Mouse (Mus musculus) heart, embryonic 11.5 days (tissue): ENCODE measurements around the gene Pim2. TPM values are rescaled to one million over a fixed set of nuclear protein-coding genes. Genes with fewer than 3 reads are reported as not detected.
A peak's percentile ranks its signal among the peaks of the same experiment; 100 is the strongest.

Experiments
- ATAC-seq: fragments of 200-750 bp; cut with Nextera tagmentation; replicated peaks from 2 replicates; pipeline ENCODE4 v1.8.0; 2017; ENCODE audit warnings: moderate library complexity; ENCODE audit not compliant: insufficient number of reproducible peaks, low FRiP score, low TSS enrichment
- H3K27ac ChIP-seq: fragments of 300-500 bp; sonication (generic); 2 replicates; pipeline ENCODE4 v1.5.1; 2014; ENCODE audit warnings: mild to moderate bottlenecking, low read depth, low read length
- H3K27me3 ChIP-seq: fragments of 300-500 bp; sonication (generic); 2 replicates; pipeline ENCODE4 v1.6.1; 2014; ENCODE audit warnings: mild to moderate bottlenecking, low read length, mixed read lengths; ENCODE audit not compliant: control insufficient read depth, insufficient read depth
- H3K36me3 ChIP-seq: fragments of 300-500 bp; sonication (generic); 2 replicates; pipeline ENCODE4 v1.6.1; 2014; ENCODE audit warnings: mild to moderate bottlenecking, low read length, moderate library complexity, mixed read lengths; ENCODE audit not compliant: control insufficient read depth, insufficient read depth
- H3K4me1 ChIP-seq: fragments of 300-500 bp; sonication (generic); 2 replicates; pipeline ENCODE4 v1.6.1; 2014; ENCODE audit warnings: low read length; ENCODE audit not compliant: control insufficient read depth, insufficient read depth
- H3K4me2 ChIP-seq: fragments of 300-500 bp; sonication (generic); 2 replicates; pipeline ENCODE4 v1.6.1; 2014; ENCODE audit warnings: mild to moderate bottlenecking, moderate library complexity
- H3K4me3 ChIP-seq: fragments of 300-500 bp; sonication (generic); 2 replicates; pipeline ENCODE4 v1.5.1; 2014; ENCODE audit warnings: low read depth, low read length
- H3K9ac ChIP-seq: fragments of 300-500 bp; sonication (generic); 2 replicates; pipeline ENCODE4 v1.6.1; 2014; ENCODE audit warnings: mild to moderate bottlenecking, low read depth, low read length, moderate library complexity
- H3K9me3 ChIP-seq: fragments of 300-500 bp; sonication (generic); replicated peaks from 2 replicates; pipeline ENCODE4 v1.6.1; 2016; ENCODE audit warnings: low read length; ENCODE audit not compliant: control insufficient read depth
- WGBS: fragments of 180-500 bp; shearing (Covaris S2); extraction: QIAGEN DNeasy Blood & Tissue Kit; methylation state at CpG from one replicate; pipeline ENCODE4 v1.1.7; 2014; ENCODE audit not compliant: insufficient replicate concordance; 5-methylcytosine and 5-hydroxymethylcytosine counted together
- polyA plus RNA-seq: library from polyadenylated mRNA; unstranded; fragments of >200 nt; fragmentation: Nextera tagmentation; extraction: Ambion mirVana; gene quantifications from 2 replicates; pipeline ENCODE4 v1.2.1, GENCODE M21; 2014

Pim2 gene
- 5.2 and 5.7 TPM in 2 replicates for polyA plus RNA-seq

- Histone ChIP-seq H3K9me3 (no peaks in the 10 kb centered on the region), H3K4me3 (peak within 1 kb of the TSS; percentile 49), H3K4me2 (peak within 1 kb of the TSS; percentile 90), H3K27me3 (no peaks in the 10 kb centered on the region), H3K9ac (peak within 1 kb of the TSS; percentile 63), H3K36me3 (no peaks in the 10 kb centered on the region; the same call in 1 of the 2 replicates), H3K27ac (no peak within 1 kb of the TSS), H3K4me1 (no peaks in the 10 kb centered on the region)
- ATAC-seq: peak; percentile 86
- WGBS: 9% methylated on average over 34 of the region's 38 CpGs
These were observed at the start of gene Pim2 for GRCm38 (mm10) chrX:7878007-7878419. Pim2 (plus strand) TSS chrX:7878262.

DNA sequence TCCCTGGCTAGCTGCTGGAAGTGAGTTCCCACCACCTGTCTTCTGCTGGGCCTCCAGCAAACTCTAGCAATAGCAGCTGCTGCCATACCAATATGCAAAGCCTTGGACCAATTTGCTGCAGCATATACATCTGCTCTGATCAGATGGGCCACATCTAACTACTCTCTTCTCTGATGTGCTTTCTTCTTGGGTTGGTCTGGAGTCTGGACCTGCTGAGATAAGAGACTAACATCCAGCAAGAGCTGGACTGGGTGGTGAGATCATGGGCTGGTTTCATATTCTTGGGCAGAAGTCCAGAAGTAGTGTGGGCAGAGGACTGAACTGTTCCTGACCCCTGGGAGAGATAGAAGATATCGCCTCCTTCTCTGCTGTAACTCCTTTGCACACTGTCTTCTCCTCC lies 40.9 kb upstream of the Pim2 start:
- H3K4me2 ChIP-seq: no peak overlapping the region
- H3K27me3 ChIP-seq: no peaks in the 10 kb centered on the region
- H3K4me1 ChIP-seq: no peaks in the 10 kb centered on the region
- ATAC-seq: peak; percentile 35; the same call in 1 of the 2 replicates
- peak overlapping the region; percentile 29; the same call in 1 of the 2 replicates for H3K27ac ChIP-seq
- H3K9ac ChIP-seq: no peak overlapping the region
- no peaks in the 10 kb centered on the region for H3K9me3 ChIP-seq
- no peaks in the 10 kb centered on the region for H3K36me3 ChIP-seq
- no peak overlapping the region for H3K4me3 ChIP-seq
- WGBS: 56% methylated on average over 1 of the region's 1 CpGs

- no peaks in the 10 kb centered on the region for H3K9me3 ChIP-seq
- H3K4me1 ChIP-seq: no peaks in the 10 kb centered on the region
- H3K36me3 ChIP-seq: no peaks in the 10 kb centered on the region
- peak overlapping the region; percentile 49 for H3K4me3 ChIP-seq
- no peaks in the 10 kb centered on the region for H3K27me3 ChIP-seq
- H3K4me2 ChIP-seq: peak overlapping the region; percentile 56
- no peak for ATAC-seq
- peak overlapping the region; percentile 90; the same call in 1 of the 2 replicates for H3K27ac ChIP-seq
- 0 out of 2 replicates have a peak overlapping the region, but pooled peaks have one; percentile 43 for H3K9ac ChIP-seq
- WGBS: 13% methylated on average over 7 of the region's 7 CpGs
These were observed 37.3 kb upstream of the Pim2 start for GRCm38 (mm10) chrX:7840842-7841162.

- Histone ChIP-seq H3K9me3 (no peaks in the 10 kb centered on the region), H3K27me3 (no peaks in the 10 kb centered on the region), H3K4me2 (peak within 1 kb of the TSS; percentile 72), H3K36me3 (no peaks in the 10 kb centered on the region), H3K4me1 (no peaks in the 10 kb centered on the region), H3K4me3 (peak within 1 kb of the TSS; percentile 49), H3K27ac (peak within 1 kb of the TSS; percentile 90), H3K9ac (peak within 1 kb of the TSS; percentile 75)
- WGBS: 14% methylated on average over 71 of the region's 74 CpGs
- ATAC-seq: peak; percentile 95
These were observed 36.6 kb upstream of the Pim2 start, which contains the start of gene Otud5 for GRCm38 (mm10) chrX:7841163-7842162. Otud5 (plus strand) TSS chrX:7841364.

GRCm38 (mm10) chrX:7842318-7842717 lies 35.7 kb upstream of the Pim2 start:
- WGBS: 11% methylated on average over 26 of the region's 42 CpGs
- no peaks in the 10 kb centered on the region for H3K27me3 ChIP-seq
- H3K4me3 ChIP-seq: peak overlapping the region; percentile 49
- no peaks in the 10 kb centered on the region for H3K36me3 ChIP-seq
- no peaks in the 10 kb centered on the region for H3K9me3 ChIP-seq
- peak overlapping the region; percentile 90 for H3K27ac ChIP-seq
- H3K4me1 ChIP-seq: no peaks in the 10 kb centered on the region
- no peak for ATAC-seq
- peak overlapping the region; percentile 72 for H3K4me2 ChIP-seq
- H3K9ac ChIP-seq: peak overlapping the region; percentile 75

GRCm38 (mm10) chrX:7847845-7848244 lies 30.2 kb upstream of the Pim2 start:
- ATAC-seq: no peak
- WGBS: 85% methylated on average over 2 of the region's 2 CpGs
- no peaks in the 10 kb centered on the region for H3K4me1 ChIP-seq
- H3K9ac ChIP-seq: no peak overlapping the region
- no peaks in the 10 kb centered on the region for H3K36me3 ChIP-seq
- no peaks in the 10 kb centered on the region for H3K27me3 ChIP-seq
- no peak overlapping the region for H3K4me3 ChIP-seq
- no peak overlapping the region for H3K4me2 ChIP-seq
- no peak overlapping the region for H3K27ac ChIP-seq
- H3K9me3 ChIP-seq: no peaks in the 10 kb centered on the region

DNA sequence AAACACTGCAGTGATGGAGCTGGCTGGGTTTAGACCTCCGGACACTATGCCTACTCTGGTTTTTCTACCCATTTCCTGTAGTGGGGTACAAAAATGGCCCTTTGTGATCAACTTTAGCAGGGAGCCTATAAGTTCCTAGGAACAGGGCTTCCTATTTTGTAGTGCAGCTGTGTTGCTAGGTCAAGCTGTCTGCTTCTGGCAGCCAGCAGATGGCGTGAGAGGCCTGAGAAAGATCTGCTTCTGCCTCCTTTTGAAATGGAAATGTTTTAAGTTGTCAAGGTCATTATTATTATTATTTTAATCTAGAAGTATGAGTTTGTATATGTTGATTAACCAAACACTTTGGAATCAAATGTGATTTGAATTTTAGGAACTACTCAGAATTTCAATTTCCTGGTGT lies 23.5 kb upstream of the Pim2 start:
- no peaks in the 10 kb centered on the region for H3K9me3 ChIP-seq
- no peak overlapping the region for H3K4me2 ChIP-seq
- no peak for ATAC-seq
- H3K36me3 ChIP-seq: no peaks in the 10 kb centered on the region
- H3K4me3 ChIP-seq: no peak overlapping the region
- 26% methylated on average over 2 of the region's 2 CpGs for WGBS
- no peaks in the 10 kb centered on the region for H3K4me1 ChIP-seq
- H3K9ac ChIP-seq: no peak overlapping the region
- no peak overlapping the region for H3K27ac ChIP-seq
- H3K27me3 ChIP-seq: no peaks in the 10 kb centered on the region

DNA sequence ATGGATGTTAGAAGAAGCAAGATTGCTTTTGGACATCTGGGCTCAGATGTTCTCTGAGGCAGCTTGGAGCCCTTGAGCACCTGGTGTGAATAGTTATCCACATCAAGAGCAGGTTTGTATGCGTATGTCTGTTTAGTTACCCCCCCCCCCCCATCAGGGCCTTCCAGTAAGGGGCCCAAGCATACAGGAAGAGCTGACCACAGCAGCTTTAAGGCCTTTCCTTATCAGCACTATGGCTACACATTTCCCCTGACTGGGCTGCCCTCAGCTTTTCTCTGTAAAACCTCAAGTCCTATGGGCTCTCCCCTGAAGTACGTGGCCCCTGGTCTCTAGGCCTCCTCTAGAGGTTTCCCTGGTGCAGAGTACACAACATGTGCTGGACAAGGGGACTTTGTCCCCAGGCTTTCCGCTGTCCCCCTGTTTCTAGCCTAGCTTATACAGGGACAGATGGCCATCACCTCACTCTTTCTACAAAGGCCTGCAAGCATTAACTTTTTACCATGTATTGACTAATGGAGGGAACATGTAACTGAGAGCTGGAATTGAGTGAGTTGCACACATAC lies 18.8 kb upstream of the Pim2 start:
- 69% methylated on average over 3 of the region's 3 CpGs for WGBS
- Histone ChIP-seq H3K4me2 (no peak overlapping the region), H3K36me3 (no peaks in the 10 kb centered on the region), H3K4me1 (no peaks in the 10 kb centered on the region), H3K9ac (no peak overlapping the region), H3K4me3 (no peak overlapping the region), H3K27ac (no peak overlapping the region), H3K9me3 (no peaks in the 10 kb centered on the region), H3K27me3 (no peaks in the 10 kb centered on the region)
- no peak for ATAC-seq
